Mouse (Mus musculus) layer of hippocampus, adult 11-12 months (tissue): Measurements from ENCODE around the gene Asb13.

Experiments
- DNase-seq: peaks from one replicate; pipeline ENCODE4 v3.0.0; 2022; ENCODE audit warnings: low spot score

Gene Asb13

GRCm38 (mm10) chr13:3633895-3634811 is at the start of gene Asb13:
Gene Asb13, plus strand, starts transcription at chr13:3634032.
- peak; percentile 85 for DNase-seq

- DNase-seq: no peak
Observed at GRCm38 (mm10) chr13:3590789-3591188, 43.0 kb upstream of the Asb13 start.

- no peak for DNase-seq
Observed at GRCm38 (mm10) chr13:3594311-3594710, 39.5 kb upstream of the Asb13 start.

GRCm38 (mm10) chr13:3596232-3596631 is 37.6 kb upstream of the Asb13 start:
- no peak for DNase-seq

GRCm38 (mm10) chr13:3609780-3610117 is 24.1 kb upstream of the Asb13 start:
- DNase-seq: no peak

- peak; percentile 12 for DNase-seq
Observed at GRCm38 (mm10) chr13:3610118-3610794, 23.6 kb upstream of the Asb13 start.

- DNase-seq: peak; percentile 99
Observed at GRCm38 (mm10) chr13:3610795-3611438, 22.9 kb upstream of the Asb13 start, which contains the start of gene Fam208b. Gene Fam208b, minus strand, starts transcription at chr13:3611108.

- no peak for DNase-seq
Observed at GRCm38 (mm10) chr13:3627139-3627538, 6.7 kb upstream of the Asb13 start.

GRCm38 (mm10) chr13:3628102-3628501 is 5.7 kb upstream of the Asb13 start:
- DNase-seq: no peak

GRCm38 (mm10) chr13:3632551-3632950 is 1.3 kb upstream of the Asb13 start:
- no peak for DNase-seq

GRCm38 (mm10) chr13:3633131-3633530 is 701 bp upstream of the Asb13 start:
- no peak for DNase-seq

GRCm38 (mm10) chr13:3635076-3635475 is 1.2 kb downstream of the Asb13 start:
- DNase-seq: no peak

- no peak for DNase-seq
Observed at GRCm38 (mm10) chr13:3636797-3637196, 3.0 kb downstream of the Asb13 start.

GRCm38 (mm10) chr13:3642049-3642448 is 8.2 kb downstream of the Asb13 start:
- no peak for DNase-seq

GRCm38 (mm10) chr13:3642538-3642937 is 8.7 kb downstream of the Asb13 start:
- DNase-seq: no peak

- no peak for DNase-seq
Observed at GRCm38 (mm10) chr13:3644871-3645270, 11.0 kb downstream of the Asb13 start.

GRCm38 (mm10) chr13:3645919-3646318 is 12.1 kb downstream of the Asb13 start:
- DNase-seq: no peak

- no peak for DNase-seq
Observed at GRCm38 (mm10) chr13:3646566-3646965, 12.7 kb downstream of the Asb13 start.

- no peak for DNase-seq
Observed at GRCm38 (mm10) chr13:3650569-3650968, 16.7 kb downstream of the Asb13 start.

GRCm38 (mm10) chr13:3654432-3654831 is 20.6 kb downstream of the Asb13 start:
- no peak for DNase-seq

GRCm38 (mm10) chr13:3659163-3660160 is 25.6 kb downstream of the Asb13 start:
- no peak for DNase-seq
